Mouse (Mus musculus) layer of hippocampus, adult 9-10 months (tissue): ENCODE data around the gene Prss40.

ENCODE experiments used
- DNase-seq: peaks from one replicate; pipeline ENCODE4 v3.0.0; 2022; ENCODE audit warnings: low spot score

Prss40 gene

GRCm38 (mm10) chr1:34560843-34561242, at the start of gene Prss40:
Gene Prss40, minus strand, starts transcription at chr1:34560943.
- DNase-seq = no peak

DNA sequence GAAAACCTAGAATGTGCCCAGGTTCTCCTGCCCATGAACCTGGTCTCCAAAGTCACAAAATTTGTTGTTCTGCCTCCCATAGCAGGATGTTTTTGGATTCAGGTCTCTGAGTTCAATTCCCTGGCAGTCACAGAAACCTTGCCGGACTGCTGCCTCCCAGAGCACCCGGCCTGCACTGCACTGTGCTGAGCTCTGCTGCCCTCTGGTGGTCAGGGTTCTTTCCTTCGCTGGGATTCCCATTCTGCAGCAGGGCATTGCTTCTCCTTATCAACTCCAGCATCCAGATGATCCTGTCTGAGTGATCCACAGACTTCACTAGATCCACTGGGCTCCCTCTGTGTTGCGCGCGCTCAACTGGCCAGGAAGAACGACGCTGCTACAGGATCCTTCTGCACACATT, 41.6 kb upstream of the Prss40 start:
- peak; percentile 50 for DNase-seq

- no peak for DNase-seq
Observed at GRCm38 (mm10) chr1:34601323-34602047, 40.7 kb upstream of the Prss40 start.

DNA sequence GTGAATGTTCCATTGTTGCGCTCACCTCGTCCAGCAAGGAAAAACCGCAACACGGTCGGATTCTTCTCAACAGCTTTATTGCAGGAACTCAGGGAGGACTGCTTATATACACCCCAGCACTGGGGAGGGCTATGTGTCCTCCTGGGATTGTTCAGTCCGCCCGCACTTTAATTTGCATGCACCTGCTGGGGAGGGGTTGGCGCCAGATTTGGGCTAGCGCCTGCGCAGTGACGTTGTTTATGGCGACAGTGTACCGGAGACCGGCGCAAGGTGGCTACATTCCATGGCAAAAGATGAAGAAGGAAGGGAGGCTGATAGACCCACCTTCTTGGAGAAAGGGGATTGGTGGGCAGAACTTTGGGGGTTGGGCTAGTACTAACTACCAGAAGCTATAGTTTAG, 39.3 kb upstream of the Prss40 start:
- DNase-seq = no peak

GRCm38 (mm10) chr1:34587298-34588096, 26.8 kb upstream of the Prss40 start:
- DNase-seq = no peak

- no peak for DNase-seq
Observed at GRCm38 (mm10) chr1:34584736-34585135, 24.0 kb upstream of the Prss40 start.

- DNase-seq = peak; percentile 37
Observed at GRCm38 (mm10) chr1:34583821-34584263, 23.1 kb upstream of the Prss40 start.

DNA sequence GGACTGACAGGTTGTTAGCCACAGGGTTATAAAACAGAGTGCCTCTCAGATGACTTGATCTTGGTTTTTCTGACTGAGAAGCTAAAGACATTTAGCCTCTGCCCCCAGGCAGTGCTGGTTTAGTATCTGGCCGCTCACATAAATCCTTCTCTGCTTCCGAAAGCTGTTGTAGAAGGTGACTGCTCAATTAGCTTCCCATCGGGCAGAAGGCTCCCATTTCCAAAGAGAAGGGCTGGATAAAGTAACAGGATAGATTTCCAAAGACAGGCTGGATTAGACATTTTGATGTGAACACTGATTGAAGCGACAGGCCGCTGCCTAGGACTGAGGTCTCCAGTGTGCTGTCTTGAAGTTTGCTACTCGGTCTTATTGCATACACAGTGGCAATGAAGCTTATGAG, 21.5 kb upstream of the Prss40 start:
- no peak for DNase-seq

GRCm38 (mm10) chr1:34579782-34580356, 19.1 kb upstream of the Prss40 start:
- DNase-seq = no peak

DNA sequence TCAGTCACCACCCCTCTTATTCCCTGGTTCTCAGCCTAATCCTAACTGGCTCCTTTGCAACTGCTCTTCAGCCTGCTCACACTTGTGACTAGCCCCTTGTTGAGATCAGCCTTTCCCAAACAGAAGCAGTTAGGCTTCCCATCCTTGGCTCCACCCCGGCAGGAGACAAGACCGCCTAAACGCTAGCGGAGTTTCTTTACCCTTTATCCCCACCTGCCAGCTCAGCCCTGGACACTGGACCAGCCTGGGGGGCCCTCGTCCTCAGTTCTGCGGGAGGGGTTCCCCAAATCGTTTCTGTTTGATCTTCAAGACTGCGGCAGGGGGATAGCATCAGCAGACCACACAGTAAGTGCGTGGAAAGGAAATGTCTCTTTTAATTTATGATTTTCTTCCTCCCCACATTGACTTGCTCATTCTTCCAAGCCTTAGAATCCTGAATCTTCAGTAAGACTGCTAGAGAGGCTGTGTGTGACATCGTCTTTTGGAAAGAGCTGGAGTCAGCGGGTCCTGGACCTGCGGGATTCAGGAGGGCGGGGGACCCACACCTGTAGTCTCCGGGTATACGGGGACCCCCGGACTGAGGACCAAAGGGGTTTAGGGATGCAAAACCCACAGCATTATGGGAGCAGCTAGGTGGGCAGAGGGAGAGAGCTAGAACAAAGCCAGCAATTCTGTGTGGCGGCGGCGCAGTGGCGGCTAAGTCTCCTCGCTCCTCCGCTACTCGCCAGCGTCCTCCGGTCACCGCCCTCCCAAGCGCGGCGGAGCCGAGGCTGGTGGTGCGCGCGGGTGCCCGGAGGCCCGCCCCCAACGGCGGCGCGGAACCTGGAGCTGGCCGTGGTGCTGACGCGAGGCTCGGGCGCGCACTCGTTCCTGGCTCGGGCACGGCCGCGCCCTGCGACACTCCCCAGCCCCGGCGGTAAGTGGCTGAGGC, 18.4 kb upstream of the Prss40 start, which contains the start of gene Amer3:
TSS of gene Amer3 (plus strand) at position 807 of the 931 bp plus-strand sequence.
- no peak for DNase-seq

DNA sequence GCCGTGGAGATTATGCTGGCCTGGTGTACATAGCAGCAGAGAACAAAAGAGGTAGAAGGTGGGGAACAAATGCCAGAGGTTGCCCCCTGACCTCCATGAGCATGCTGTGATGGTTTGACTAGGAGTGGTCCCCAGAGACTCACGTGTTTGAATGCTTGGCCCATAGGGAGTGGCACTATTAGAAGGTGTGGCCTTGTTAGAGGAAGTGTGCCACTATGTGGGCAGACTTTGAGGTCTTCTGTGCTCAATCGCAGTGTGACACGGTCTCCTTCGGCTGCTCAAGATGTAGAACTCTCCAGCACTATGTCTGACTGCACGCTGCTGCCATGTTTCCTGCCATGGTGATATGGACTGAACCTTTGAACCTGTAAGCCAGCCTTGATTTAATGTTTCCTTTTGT, 12.5 kb upstream of the Prss40 start:
- no peak for DNase-seq

- peak; percentile 38 for DNase-seq
Observed at GRCm38 (mm10) chr1:34571431-34571830, 10.7 kb upstream of the Prss40 start.

GRCm38 (mm10) chr1:34569876-34570275, 9.1 kb upstream of the Prss40 start:
- DNase-seq = no peak

DNA sequence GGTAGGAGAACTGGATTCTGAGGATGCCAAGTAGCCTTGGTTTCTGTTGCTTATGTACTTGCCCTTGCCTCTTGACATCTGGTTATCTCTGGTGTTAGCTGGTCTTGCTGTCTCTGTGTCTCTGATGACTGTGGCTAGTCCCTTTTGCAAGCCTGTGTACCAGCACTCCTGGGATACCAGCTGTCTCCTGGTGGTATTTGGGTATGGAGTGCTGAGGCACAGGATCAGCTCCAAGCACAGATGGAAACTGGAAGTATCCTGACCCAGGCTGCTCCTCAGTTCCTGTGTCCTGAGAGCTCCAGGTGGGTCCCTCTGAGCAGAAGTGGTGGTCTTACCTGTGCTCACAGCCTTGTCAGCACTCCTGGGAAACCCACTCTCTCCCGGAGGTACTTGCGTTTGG, 7.4 kb upstream of the Prss40 start:
- no peak for DNase-seq

GRCm38 (mm10) chr1:34564383-34565045, 3.8 kb upstream of the Prss40 start:
- no peak for DNase-seq

DNA sequence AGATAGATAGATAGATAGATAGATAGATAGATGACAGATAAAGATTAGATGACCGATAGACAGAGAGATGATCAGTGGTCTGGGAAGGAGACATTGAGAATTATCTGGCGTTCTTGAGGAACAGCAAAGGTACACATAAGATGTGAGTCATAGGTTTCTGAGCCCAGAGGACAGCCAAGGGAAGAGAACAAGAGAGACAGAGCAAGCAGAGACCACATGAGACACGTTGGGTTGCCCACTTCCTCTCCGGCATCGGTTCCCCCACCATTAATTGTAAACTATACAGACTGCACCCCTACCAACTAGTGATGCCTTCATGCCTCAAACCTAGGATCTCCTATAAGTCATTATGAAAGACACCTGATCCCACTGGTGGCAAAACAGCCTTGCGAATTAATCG, 6.5 kb downstream of the Prss40 start:
- no peak for DNase-seq

GRCm38 (mm10) chr1:34553690-34554089, 7.1 kb downstream of the Prss40 start:
- DNase-seq = no peak

DNA sequence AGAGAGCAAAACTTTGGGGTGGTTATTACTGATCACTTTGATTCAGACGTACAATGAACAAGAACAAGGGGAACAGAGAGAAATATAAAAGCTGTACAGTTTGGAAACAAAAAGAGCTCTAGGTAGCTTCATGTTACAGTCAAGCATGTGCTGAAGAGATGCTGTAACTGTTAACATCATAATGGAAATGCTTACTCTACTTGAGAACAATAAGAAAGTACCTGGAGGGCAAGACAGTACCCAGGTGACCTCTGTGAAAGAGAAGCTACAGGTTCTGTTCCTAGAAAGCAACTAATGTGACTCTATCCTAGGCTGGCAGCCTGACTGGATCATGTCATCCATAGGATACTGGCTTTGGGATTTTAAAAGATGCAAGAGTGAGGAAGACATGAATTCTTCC, 13.7 kb downstream of the Prss40 start:
- DNase-seq = no peak

DNA sequence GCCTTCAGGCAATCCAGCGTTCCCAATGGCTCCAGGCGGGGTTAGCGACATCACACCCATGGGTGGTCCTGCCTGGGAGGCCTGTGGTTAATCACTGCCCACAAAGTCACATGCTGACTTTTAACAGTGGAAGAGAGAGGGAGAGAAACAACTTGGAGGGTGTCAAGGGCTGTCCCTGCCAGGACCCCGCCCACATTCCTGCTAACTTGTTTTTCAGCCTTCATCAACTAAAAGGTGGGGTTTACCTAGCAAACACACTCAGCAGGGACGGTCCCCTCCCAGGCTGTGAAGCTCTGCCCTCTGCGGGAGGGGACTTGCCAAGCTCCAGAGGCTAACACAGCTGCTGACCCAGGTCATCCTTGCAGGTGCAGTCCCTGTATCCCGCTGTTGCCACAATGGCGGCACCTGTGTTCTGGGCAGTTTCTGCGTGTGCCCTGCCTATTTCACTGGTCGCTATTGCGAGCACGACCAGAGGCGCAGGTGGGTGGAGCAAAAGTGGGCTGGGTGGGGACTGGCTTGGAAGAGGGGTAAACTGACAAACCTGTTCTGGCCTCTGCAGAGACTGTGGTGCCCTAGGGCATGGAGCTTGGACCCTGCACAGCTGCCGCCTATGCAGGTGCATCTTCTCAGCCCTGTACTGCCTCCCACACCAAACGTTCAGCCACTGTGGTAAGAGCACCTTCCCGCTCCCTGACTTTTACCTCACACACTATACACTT, 23.8 kb downstream of the Prss40 start:
- DNase-seq = no peak

GRCm38 (mm10) chr1:34536291-34536766, 24.4 kb downstream of the Prss40 start:
- no peak for DNase-seq
